12 mouse cellular contexts compared by ENCODE assay signal in the genomic region with DNA sequence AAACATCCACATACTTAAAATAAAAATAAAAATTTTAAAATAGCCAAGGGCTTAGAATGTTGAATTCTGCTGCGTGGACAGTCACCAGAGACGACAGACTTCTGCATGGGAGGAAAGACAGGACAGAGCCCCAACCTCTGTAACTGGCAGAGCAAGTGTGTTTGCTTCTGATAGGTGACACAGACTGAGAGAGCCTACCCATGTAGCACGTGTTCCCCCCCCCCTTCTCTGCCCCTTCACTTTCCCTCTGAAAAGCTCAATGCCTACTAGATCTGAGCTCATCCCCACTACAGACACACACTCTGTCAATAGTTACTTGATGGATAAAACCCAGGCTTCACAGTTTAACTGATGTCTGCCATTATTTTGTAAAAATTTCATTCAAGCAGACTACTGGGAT. TPM values are rescaled to one million over a fixed set of nuclear protein-coding genes. Genes with fewer than 3 reads are reported as not detected.
DNase-seq lines count a peak whose midpoint lies in the region; ATAC-seq and TF ChIP-seq lines count a peak whose summit lies in the region.
"Had no signal": no experiment of that assay in that cellular context is flagged by ENCODE, and none has a peak within 500 bp of the region (broad histone marks: within the 10 kb centered on the region; RNA-seq: fewer than 3 reads in every experiment).

No protein-coding gene starts in this region.

- no peak for DNase-seq in hindbrain, embryonic 10.5 days (ENCODE audit: low spot score)
- peak; percentile 49 for DNase-seq in MEL (ENCODE audit: low read depth, low spot score)
- DNase-seq: embryo, embryonic 11 days; gastrocnemius, postnatal 14 days had no signal

- H3K4me2 ChIP-seq in hindbrain, embryonic 16.5 days (ENCODE audit: low read length): peak overlapping the region; percentile 88
- peak overlapping the region; percentile 92; the same call in 1 of the 2 replicates for H3K4me2 ChIP-seq in embryonic facial prominence, embryonic 13.5 days
- H3K4me2 ChIP-seq in liver, embryonic 16.5 days (ENCODE audit: low read depth, low read length): peak overlapping the region; percentile 98

- no peak for ATAC-seq in hindbrain, embryonic 16.5 days
- ATAC-seq in embryonic facial prominence, embryonic 13.5 days (ENCODE audit: insufficient number of reproducible peaks, insufficient read depth, low FRiP score, low TSS enrichment, low read depth): no peak
- no peak for ATAC-seq in liver, embryonic 16.5 days (ENCODE audit: low read depth)
- ATAC-seq in activated CD4-positive, CD25-positive, alpha-beta regulatory T cell, adult 4 months: no peak
- ATAC-seq in erythroid progenitor cell, adult 5-6 weeks (replicated peaks; ENCODE audit: low FRiP score, poor library complexity, severe bottlenecking): no peak
- ATAC-seq: forebrain, embryonic 13.5 days; inflammation-experienced regulatory T-cells, adult 6 months; lung, postnatal 0 days had no signal

- no peaks in the 10 kb centered on the region for H3K27me3 ChIP-seq in hindbrain, embryonic 16.5 days (replicated peaks; ENCODE audit: control insufficient read depth, insufficient read depth, low read length)
- peaks cover 52% of the 10 kb centered on the region for H3K27me3 ChIP-seq in hindbrain, embryonic 10.5 days (ENCODE audit: insufficient read depth, poor library complexity, severe bottlenecking)
- H3K27me3 ChIP-seq in MEL (ENCODE audit: control insufficient read depth in 1 of 2, insufficient read depth in 2 of 2, low read length in 2 of 2): no peaks in the 10 kb centered on the region
- H3K27me3 ChIP-seq in embryonic facial prominence, embryonic 13.5 days: peaks cover 46% of the 10 kb centered on the region
- no peaks in the 10 kb centered on the region for H3K27me3 ChIP-seq in liver, embryonic 16.5 days (ENCODE audit: control insufficient read depth, insufficient read depth, low read depth, low read length)

- no peak for TF ChIP-seq EP300 in MEL (IDR thresholded peaks at IDR 0.05; ENCODE audit: low read depth in 1 of 2, low read length in 2 of 2)

- H3K27ac ChIP-seq in hindbrain, embryonic 16.5 days (ENCODE audit: low read depth, low read length): no peak overlapping the region
- H3K27ac ChIP-seq in hindbrain, embryonic 10.5 days: no peak overlapping the region
- H3K27ac ChIP-seq in MEL (ENCODE audit: control insufficient read depth, low read depth, low read length): no peak overlapping the region
- no peak overlapping the region for H3K27ac ChIP-seq in embryonic facial prominence, embryonic 13.5 days
- H3K27ac ChIP-seq in liver, embryonic 16.5 days (ENCODE audit: low read length): peak overlapping the region; percentile 92
- H3K27ac ChIP-seq: forebrain, embryonic 13.5 days had no signal

- peaks cover 15% of the 10 kb centered on the region for H3K4me1 ChIP-seq in hindbrain, embryonic 16.5 days (ENCODE audit: control insufficient read depth, insufficient read depth, low read depth, low read length)
- peaks cover 43% of the 10 kb centered on the region for H3K4me1 ChIP-seq in hindbrain, embryonic 10.5 days (replicated peaks)
- H3K4me1 ChIP-seq in MEL (ENCODE audit: control insufficient read depth in 1 of 2, insufficient read depth in 2 of 2, low read length in 2 of 2): peaks cover 6 to 10% of the 10 kb centered on the region in 2 experiments; a peak in 3 of 4 replicates
- H3K4me1 ChIP-seq in embryonic facial prominence, embryonic 13.5 days: peaks cover 26% of the 10 kb centered on the region
- peaks cover 49% of the 10 kb centered on the region for H3K4me1 ChIP-seq in liver, embryonic 16.5 days (ENCODE audit: control insufficient read depth, low read depth, low read length)

- no peak for TF ChIP-seq RAD21 in MEL (IDR thresholded peaks at IDR 0.05; ENCODE audit: low read depth, low read length)

- TF ChIP-seq CTCF in MEL (IDR thresholded peaks at IDR 0.05 in 2 of 3, conservative IDR thresholded peaks at IDR 0.05 in 1 of 3; ENCODE audit: control insufficient read depth in 1 of 3, insufficient read depth in 1 of 3, low read depth in 2 of 3, low read length in 3 of 3, poor library complexity in 1 of 3, severe bottlenecking in 1 of 3): no peak

- H3K4me3 ChIP-seq in hindbrain, embryonic 16.5 days (ENCODE audit: low read length): no peak overlapping the region
- no peak overlapping the region for H3K4me3 ChIP-seq in hindbrain, embryonic 10.5 days
- H3K4me3 ChIP-seq in MEL (ENCODE audit: control insufficient read depth in 1 of 2, insufficient read depth in 1 of 2, low read depth in 2 of 2, low read length in 2 of 2): peak overlapping the region in 1 of 2 experiments; percentile 99; a peak in 2 of 4 replicates
- no peak overlapping the region for H3K4me3 ChIP-seq in embryonic facial prominence, embryonic 13.5 days
- H3K4me3 ChIP-seq in liver, embryonic 16.5 days (ENCODE audit: low read depth, low read length): peak overlapping the region; percentile 96

- no peak overlapping the region for H3K9ac ChIP-seq in hindbrain, embryonic 16.5 days (ENCODE audit: low read depth, low read length)
- H3K9ac ChIP-seq in MEL (ENCODE audit: control insufficient read depth, low read depth, low read length, poor library complexity, severe bottlenecking): peak overlapping the region; percentile 51
- no peak overlapping the region for H3K9ac ChIP-seq in embryonic facial prominence, embryonic 13.5 days
- peak overlapping the region; percentile 97 for H3K9ac ChIP-seq in liver, embryonic 16.5 days (ENCODE audit: low read depth, low read length)

- no peak for TF ChIP-seq POLR2A in MEL (IDR thresholded peaks at IDR 0.05; ENCODE audit: control insufficient read depth in 1 of 2, insufficient read depth in 1 of 2, low read depth in 1 of 2, low read length in 2 of 2, poor library complexity in 1 of 2)

- no peaks in the 10 kb centered on the region for H3K36me3 ChIP-seq in hindbrain, embryonic 16.5 days (ENCODE audit: control insufficient read depth, insufficient read depth, low read length)
- no peaks in the 10 kb centered on the region for H3K36me3 ChIP-seq in hindbrain, embryonic 10.5 days
- peaks cover 0 to 9% of the 10 kb centered on the region in 2 experiments; a peak in 2 of 4 replicates for H3K36me3 ChIP-seq in MEL (ENCODE audit: control insufficient read depth in 1 of 2, insufficient read depth in 2 of 2, low read length in 2 of 2)
- H3K36me3 ChIP-seq in embryonic facial prominence, embryonic 13.5 days: no peaks in the 10 kb centered on the region
- H3K36me3 ChIP-seq in liver, embryonic 16.5 days (ENCODE audit: control insufficient read depth, insufficient read depth): no peaks in the 10 kb centered on the region

- H3K79me2 ChIP-seq in MEL (ENCODE audit: control insufficient read depth, insufficient read depth, low read length, poor library complexity): peaks cover 23% of the 10 kb centered on the region

- no peaks in the 10 kb centered on the region for H3K9me3 ChIP-seq in hindbrain, embryonic 16.5 days (ENCODE audit: control insufficient read depth, low read length)
- H3K9me3 ChIP-seq in hindbrain, embryonic 10.5 days: no peaks in the 10 kb centered on the region
- H3K9me3 ChIP-seq in MEL (replicated peaks; ENCODE audit: insufficient read depth, low read length): no peaks in the 10 kb centered on the region
- no peaks in the 10 kb centered on the region for H3K9me3 ChIP-seq in embryonic facial prominence, embryonic 13.5 days
- no peaks in the 10 kb centered on the region for H3K9me3 ChIP-seq in liver, embryonic 16.5 days (replicated peaks; ENCODE audit: control insufficient read depth, low read length)
- H3K9me3 ChIP-seq: forebrain, embryonic 13.5 days had no signal

- WGBS in hindbrain, embryonic 16.5 days: 58% methylated on average over 3 of the region's 3 CpGs
- 52% methylated on average over 3 of the region's 3 CpGs for WGBS in hindbrain, embryonic 10.5 days
- 61% methylated on average over 3 of the region's 3 CpGs for WGBS in embryonic facial prominence, embryonic 13.5 days
- 22% methylated on average over 3 of the region's 3 CpGs for WGBS in liver, embryonic 16.5 days (ENCODE audit: insufficient replicate concordance)

RNA-seq across cellular contexts. Expression of gene Marc2, which starts 0.7 kb away (rescaled TPM):
- polyA plus RNA-seq in hindbrain, embryonic 16.5 days (2015; fragmentation: Nextera tagmentation; extraction: Ambion mirVana): 121 and 129 TPM in 2 replicates
- 85.9 and 87.8 TPM in 2 replicates for polyA plus RNA-seq in hindbrain, embryonic 10.5 days (2016; fragmentation: Nextera tagmentation; extraction: Ambion mirVana)
- 97.6 and 99.4 TPM in 2 replicates for total RNA-seq in MEL (2012; rRNA removed)
- polyA plus RNA-seq in MEL (2012; ENCODE audit: insufficient read depth in 1 of 2, insufficient read length in 2 of 2, low read depth in 1 of 2, low replicate concordance in 2 of 2, missing spikeins in 1 of 2): 100 to 1,000 TPM in 1 of 2 experiments, not detected in 1; 281 TPM
- polyA plus RNA-seq in embryonic facial prominence, embryonic 13.5 days (2015; fragmentation: Nextera tagmentation; extraction: Ambion mirVana): 164 and 216 TPM in 2 replicates
- 222 and 226 TPM in 2 replicates for polyA plus RNA-seq in liver, embryonic 16.5 days (2015; fragmentation: Nextera tagmentation; extraction: Ambion mirVana)
- 10 to 100 TPM; 31.5 to 33.8 TPM for polyA plus RNA-seq in activated CD4-positive, CD25-positive, alpha-beta regulatory T cell, adult 4 months (2017; shearing (Covaris generic))
- total RNA-seq in erythroid progenitor cell, adult 5-6 weeks (2015; ENCODE audit: low replicate concordance): 59.5 and 93.9 TPM in 2 replicates
- total RNA-seq in erythroid progenitor cell, adult 5-6 weeks (2017; ENCODE audit: low replicate concordance): 10.8 and 24.5 TPM in 2 replicates

RNA-seq across cellular contexts. Expression of gene Marc1, which starts 35.9 kb away (rescaled TPM):
- 0.24 and 0.30 TPM in 2 replicates for polyA plus RNA-seq in hindbrain, embryonic 16.5 days (2015; fragmentation: Nextera tagmentation; extraction: Ambion mirVana)
- 0.12 TPM in 1 of 2 replicates, not detected in the other for polyA plus RNA-seq in hindbrain, embryonic 10.5 days (2016; fragmentation: Nextera tagmentation; extraction: Ambion mirVana)
- 0.08 TPM in 1 of 2 replicates, not detected in the other for total RNA-seq in MEL (2012; rRNA removed)
- under 1 TPM in 1 of 2 experiments, not detected in 1; 0.10 TPM for polyA plus RNA-seq in MEL (2012; ENCODE audit: insufficient read depth in 1 of 2, insufficient read length in 2 of 2, low read depth in 1 of 2, low replicate concordance in 2 of 2, missing spikeins in 1 of 2)
- 0.36 TPM in 1 of 2 replicates, not detected in the other for polyA plus RNA-seq in embryonic facial prominence, embryonic 13.5 days (2015; fragmentation: Nextera tagmentation; extraction: Ambion mirVana)
- polyA plus RNA-seq in liver, embryonic 16.5 days (2015; fragmentation: Nextera tagmentation; extraction: Ambion mirVana): 42.6 and 42.9 TPM in 2 replicates
- not detected for polyA plus RNA-seq in activated CD4-positive, CD25-positive, alpha-beta regulatory T cell, adult 4 months (2017; shearing (Covaris generic))
- total RNA-seq in erythroid progenitor cell, adult 5-6 weeks (2015; ENCODE audit: low replicate concordance): 1.3 TPM in 1 of 2 replicates, not detected in the other
- 0.64 TPM in 1 of 2 replicates, not detected in the other for total RNA-seq in erythroid progenitor cell, adult 5-6 weeks (2017; ENCODE audit: low replicate concordance)
- polyA plus RNA-seq: inflammation-experienced regulatory T-cells, adult 6 months had no signal

RNA-seq across cellular contexts. Expression of gene C130074G19Rik, which starts 36.0 kb away (rescaled TPM):
- polyA plus RNA-seq in hindbrain, embryonic 16.5 days (2015; fragmentation: Nextera tagmentation; extraction: Ambion mirVana): 0.97 and 1.0 TPM in 2 replicates
- 0.64 and 0.72 TPM in 2 replicates for polyA plus RNA-seq in hindbrain, embryonic 10.5 days (2016; fragmentation: Nextera tagmentation; extraction: Ambion mirVana)
- not detected in 2 replicates for total RNA-seq in MEL (2012; rRNA removed)
- polyA plus RNA-seq in MEL (2012; ENCODE audit: insufficient read depth in 1 of 2, insufficient read length in 2 of 2, low read depth in 1 of 2, low replicate concordance in 2 of 2, missing spikeins in 1 of 2): not detected
- 1.4 and 1.6 TPM in 2 replicates for polyA plus RNA-seq in embryonic facial prominence, embryonic 13.5 days (2015; fragmentation: Nextera tagmentation; extraction: Ambion mirVana)
- 1.9 and 2.0 TPM in 2 replicates for polyA plus RNA-seq in liver, embryonic 16.5 days (2015; fragmentation: Nextera tagmentation; extraction: Ambion mirVana)
- polyA plus RNA-seq in activated CD4-positive, CD25-positive, alpha-beta regulatory T cell, adult 4 months (2017; shearing (Covaris generic)): not detected
- total RNA-seq in erythroid progenitor cell, adult 5-6 weeks (2015; ENCODE audit: low replicate concordance): not detected in 2 replicates
- total RNA-seq in erythroid progenitor cell, adult 5-6 weeks (2017; ENCODE audit: low replicate concordance): 0.26 TPM in 1 of 2 replicates, not detected in the other
- polyA plus RNA-seq: inflammation-experienced regulatory T-cells, adult 6 months had no signal

Comparison
In these comparisons a context has a peak if more than half of its experiments do, and no peak if none do; other contexts are left out.
1. H3K9ac ChIP-seq: peak in MEL (single experiment) and liver, embryonic 16.5 days (single experiment); none in hindbrain, embryonic 16.5 days (single experiment) and embryonic facial prominence, embryonic 13.5 days (single experiment).
2. RNA of gene Marc1, which starts 35.9 kb away (polyA plus RNA-seq): 42.6 to 42.9 TPM in liver, embryonic 16.5 days; 0.24 to 0.30 TPM in hindbrain, embryonic 16.5 days, 0.10 TPM in MEL, not detected in activated CD4-positive, CD25-positive, alpha-beta regulatory T cell, adult 4 months, 0.12 TPM in hindbrain, embryonic 10.5 days and 0.36 TPM in embryonic facial prominence, embryonic 13.5 days; every median in the first group is over 10 times any median in the second.
3. Peak in every context shown above with its lines, with median percentiles within 50 percentile points of each other: H3K4me2 ChIP-seq.